ENCODE assay signal across 24 mouse cellular contexts in the genomic region with DNA sequence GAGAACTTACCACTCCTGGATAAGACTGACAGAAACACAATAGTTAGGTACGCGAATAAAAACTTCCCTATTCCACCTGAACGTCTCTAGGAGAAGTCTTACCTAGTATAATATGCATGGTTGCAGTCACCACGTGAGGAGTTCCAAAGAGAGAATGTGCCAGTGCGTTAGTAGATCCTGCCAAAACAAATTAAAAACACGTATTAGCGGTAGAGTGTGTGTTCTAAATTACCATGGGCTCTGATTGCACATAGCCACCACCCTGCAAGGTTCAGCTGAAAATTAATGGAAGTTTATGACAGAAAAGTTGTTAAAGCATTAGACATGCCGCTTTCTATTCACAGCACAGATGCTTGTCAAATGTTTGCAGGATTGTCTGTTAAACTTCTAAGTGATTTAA.
A peak's percentile ranks its signal among the peaks of the same experiment; 100 is the strongest.
DNase-seq lines count a peak whose midpoint lies in the region; ATAC-seq and TF ChIP-seq lines count a peak whose summit lies in the region.
"Had no signal": no experiment of that assay in that cellular context is flagged by ENCODE, and none has a peak within 500 bp of the region (broad histone marks: within the 10 kb centered on the region; RNA-seq: fewer than 3 reads in every experiment).

No protein-coding gene starts in this region.

- H3K9me3 ChIP-seq in forebrain, embryonic 14.5 days (replicated peaks; ENCODE audit: control insufficient read depth, low read length), result no peaks in the 10 kb centered on the region
- H3K9me3 ChIP-seq in forebrain, embryonic 13.5 days (replicated peaks), result no peaks in the 10 kb centered on the region
- H3K9me3 ChIP-seq in forebrain, embryonic 16.5 days (ENCODE audit: control insufficient read depth, low read length), result no peaks in the 10 kb centered on the region
- H3K9me3 ChIP-seq in forebrain, embryonic 11.5 days (ENCODE audit: control insufficient read depth, low read length), result no peaks in the 10 kb centered on the region
- H3K9me3 ChIP-seq: embryonic facial prominence, embryonic 13.5 days; embryonic facial prominence, embryonic 15.5 days; G1E had no signal

- H3K4me3 ChIP-seq in forebrain, embryonic 14.5 days (ENCODE audit: low read depth, low read length), result no peak overlapping the region
- H3K4me3 ChIP-seq in forebrain, embryonic 13.5 days, result no peak overlapping the region
- H3K4me3 ChIP-seq in forebrain, embryonic 16.5 days (replicated peaks; ENCODE audit: low read length), result no peak overlapping the region
- H3K4me3 ChIP-seq in forebrain, embryonic 11.5 days (ENCODE audit: low read depth, low read length), result no peak overlapping the region
- H3K4me3 ChIP-seq: embryonic facial prominence, embryonic 13.5 days; embryonic facial prominence, embryonic 15.5 days; erythroblast, embryonic 14.5 days had no signal

- DNase-seq in forebrain, embryonic 14.5 days (ENCODE audit: low spot score), result peak; percentile 33
- DNase-seq in forebrain, embryonic 11.5 days (ENCODE audit: low spot score), result no peak
- DNase-seq in brain, embryonic 14.5 days (ENCODE audit: low read depth), result peak; percentile 47
- DNase-seq: adrenal gland, adult 8-10 months; adrenal gland, postnatal 14 days; adrenal gland, postnatal 36 days; B cell, adult 2 months; cerebellum, adult 11 months; cerebellum, adult 18-20 months; cerebellum, adult 8-10 months; cerebellum, adult 9-11 months; cerebellum, postnatal 14 days; cerebellum, postnatal 36 days; embryo, embryonic 11 days had no signal

- H3K9ac ChIP-seq in forebrain, embryonic 14.5 days (ENCODE audit: low read length), result no peak overlapping the region
- H3K9ac ChIP-seq in forebrain, embryonic 13.5 days, result no peak overlapping the region
- H3K9ac ChIP-seq in forebrain, embryonic 16.5 days (replicated peaks; ENCODE audit: low read depth, low read length), result no peak overlapping the region
- H3K9ac ChIP-seq in forebrain, embryonic 11.5 days (ENCODE audit: low read length), result no peak overlapping the region
- H3K9ac ChIP-seq: embryonic facial prominence, embryonic 13.5 days; embryonic facial prominence, embryonic 15.5 days had no signal

- H3K27ac ChIP-seq in forebrain, embryonic 14.5 days (ENCODE audit: low read depth, low read length), result no peak overlapping the region
- H3K27ac ChIP-seq in forebrain, embryonic 13.5 days, result no peak overlapping the region
- H3K27ac ChIP-seq in forebrain, embryonic 16.5 days (ENCODE audit: low read length), result no peak overlapping the region
- no peak overlapping the region for H3K27ac ChIP-seq in forebrain, embryonic 11.5 days (ENCODE audit: low read depth, low read length)
- H3K27ac ChIP-seq: embryonic facial prominence, embryonic 13.5 days; embryonic facial prominence, embryonic 15.5 days had no signal

- no peaks in the 10 kb centered on the region for H3K4me1 ChIP-seq in forebrain, embryonic 14.5 days (ENCODE audit: control insufficient read depth, insufficient read depth, low read length)
- H3K4me1 ChIP-seq in forebrain, embryonic 13.5 days, result no peaks in the 10 kb centered on the region
- no peaks in the 10 kb centered on the region for H3K4me1 ChIP-seq in forebrain, embryonic 16.5 days (replicated peaks; ENCODE audit: control insufficient read depth, insufficient read depth, low read length)
- H3K4me1 ChIP-seq in forebrain, embryonic 11.5 days (replicated peaks; ENCODE audit: control insufficient read depth, insufficient read depth, low read length), result no peaks in the 10 kb centered on the region
- H3K4me1 ChIP-seq: embryonic facial prominence, embryonic 13.5 days; embryonic facial prominence, embryonic 15.5 days had no signal

- no peak for TF ChIP-seq CTCF in brain, embryonic 14.5 days (IDR thresholded peaks at IDR 0.05; ENCODE audit: borderline replicate concordance, extremely low read depth, insufficient read depth, insufficient read length)

- no peak overlapping the region for H3K4me2 ChIP-seq in forebrain, embryonic 14.5 days (ENCODE audit: low read length)
- H3K4me2 ChIP-seq in forebrain, embryonic 13.5 days, result no peak overlapping the region
- no peak overlapping the region for H3K4me2 ChIP-seq in forebrain, embryonic 16.5 days (ENCODE audit: low read length)
- H3K4me2 ChIP-seq in forebrain, embryonic 11.5 days (ENCODE audit: low read depth, low read length, severe bottlenecking), result no peak overlapping the region
- H3K4me2 ChIP-seq: embryonic facial prominence, embryonic 13.5 days; embryonic facial prominence, embryonic 15.5 days had no signal

- no peak for ATAC-seq in forebrain, embryonic 14.5 days
- ATAC-seq in forebrain, embryonic 13.5 days, result no peak
- ATAC-seq in forebrain, embryonic 16.5 days, result peak; percentile 59
- no peak for ATAC-seq in forebrain, embryonic 11.5 days (replicated peaks; ENCODE audit: low FRiP score)
- ATAC-seq: activated CD4-positive, CD25-positive, alpha-beta regulatory T cell, adult 4 months; CD4-positive, CD25-positive, alpha-beta regulatory T cell, adult 4 months; Patski had no signal

- 74% methylated on average over 8 of the region's 8 CpGs for WGBS in forebrain, embryonic 14.5 days
- 87% methylated on average over 8 of the region's 8 CpGs for WGBS in forebrain, embryonic 13.5 days
- 63% methylated on average over 8 of the region's 8 CpGs for WGBS in forebrain, embryonic 16.5 days
- WGBS in forebrain, embryonic 11.5 days, result 86% methylated on average over 8 of the region's 8 CpGs

- no peak for TF ChIP-seq POLR2A in brain, embryonic 14.5 days (IDR thresholded peaks at IDR 0.05; ENCODE audit: borderline replicate concordance, extremely low read depth, insufficient read depth, insufficient read length, poor library complexity, severe bottlenecking)

- no peaks in the 10 kb centered on the region for H3K27me3 ChIP-seq in forebrain, embryonic 14.5 days (replicated peaks; ENCODE audit: control insufficient read depth, insufficient read depth, low read length)
- no peaks in the 10 kb centered on the region for H3K27me3 ChIP-seq in forebrain, embryonic 13.5 days
- no peaks in the 10 kb centered on the region for H3K27me3 ChIP-seq in forebrain, embryonic 16.5 days (replicated peaks; ENCODE audit: control insufficient read depth, insufficient read depth, low read length)
- no peaks in the 10 kb centered on the region for H3K27me3 ChIP-seq in forebrain, embryonic 11.5 days (ENCODE audit: control insufficient read depth, insufficient read depth, low read length)
- H3K27me3 ChIP-seq: CH12.LX; embryonic facial prominence, embryonic 13.5 days; embryonic facial prominence, embryonic 15.5 days had no signal

- no peaks in the 10 kb centered on the region for H3K36me3 ChIP-seq in forebrain, embryonic 14.5 days (ENCODE audit: control insufficient read depth, insufficient read depth, low read length)
- H3K36me3 ChIP-seq in forebrain, embryonic 13.5 days (ENCODE audit: poor library complexity, severe bottlenecking), result no peaks in the 10 kb centered on the region
- no peaks in the 10 kb centered on the region for H3K36me3 ChIP-seq in forebrain, embryonic 16.5 days (ENCODE audit: control insufficient read depth, insufficient read depth)
- H3K36me3 ChIP-seq in forebrain, embryonic 11.5 days (ENCODE audit: control insufficient read depth, insufficient read depth, low read length), result no peaks in the 10 kb centered on the region
- H3K36me3 ChIP-seq: embryonic facial prominence, embryonic 13.5 days; embryonic facial prominence, embryonic 15.5 days; G1E had no signal
